In the genomic region with DNA sequence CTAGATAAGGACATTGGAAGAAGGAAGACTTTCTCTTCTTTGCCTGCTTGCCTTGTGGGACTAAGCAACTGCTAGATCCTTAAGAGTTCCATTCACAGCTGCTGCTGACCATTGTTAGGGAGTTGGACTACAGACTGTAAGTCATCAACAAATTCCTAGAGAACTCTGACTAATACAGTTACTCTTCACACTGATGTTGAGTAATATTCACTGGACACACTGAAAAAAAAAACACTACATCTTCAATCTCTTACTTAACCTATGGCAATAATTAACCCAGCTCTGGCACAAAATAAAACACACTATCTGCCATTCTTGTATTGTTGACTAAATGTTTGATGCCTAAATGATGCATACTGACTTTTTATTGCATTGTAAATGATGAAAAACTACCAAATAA, we compare ENCODE assay signal across 15 mouse cellular contexts.
"Had no signal": no experiment of that assay in that cellular context is flagged by ENCODE, and none has a peak within 500 bp of the region (broad histone marks: within the 10 kb centered on the region; RNA-seq: fewer than 3 reads in every experiment).

No protein-coding gene starts in this region.

- H3K36me3 ChIP-seq: lung, embryonic 15.5 days; neural tube, embryonic 12.5 days had no signal

- ATAC-seq: lung, postnatal 0 days; midbrain, embryonic 13.5 days; midbrain, embryonic 15.5 days had no signal

- H3K27me3 ChIP-seq: lung, embryonic 15.5 days; megakaryocyte, embryonic 14.5 days; midbrain, embryonic 13.5 days; midbrain, embryonic 15.5 days; neural tube, embryonic 12.5 days had no signal

- H3K4me1 ChIP-seq: lung, embryonic 15.5 days; midbrain, embryonic 15.5 days; neural tube, embryonic 12.5 days had no signal

- DNase-seq: lung, adult 2 months; lung, postnatal 14 days; lung, postnatal 36 days; right cerebral cortex, postnatal 14 days; thymus, adult 18-20 months; thymus, postnatal 14 days; thymus, postnatal 36 days had no signal

- H3K9ac ChIP-seq: lung, embryonic 15.5 days; midbrain, embryonic 13.5 days; midbrain, embryonic 15.5 days; neural tube, embryonic 12.5 days had no signal

- H3K27ac ChIP-seq: lung, embryonic 15.5 days; macrophage; midbrain, embryonic 13.5 days; midbrain, embryonic 15.5 days; neural tube, embryonic 12.5 days had no signal

- H3K4me2 ChIP-seq: lung, embryonic 15.5 days; midbrain, embryonic 11.5 days; midbrain, embryonic 13.5 days; midbrain, embryonic 15.5 days; neural tube, embryonic 12.5 days had no signal

- H3K9me3 ChIP-seq: lung, embryonic 15.5 days; megakaryocyte, embryonic 14.5 days; midbrain, embryonic 13.5 days; midbrain, embryonic 15.5 days; neural tube, embryonic 12.5 days had no signal

- H3K4me3 ChIP-seq: lung, embryonic 15.5 days; megakaryocyte, embryonic 14.5 days; midbrain, embryonic 13.5 days; midbrain, embryonic 15.5 days; neural tube, embryonic 12.5 days had no signal
